Mouse (Mus musculus) monocyte, adult 2 months (primary cell): ENCODE results near the gene Tbc1d25.

Source experiments
- DNase-seq, 2 experiments: peaks; one replicate each; pipeline ENCODE4 v3.0.0; 2022; ENCODE audit warnings: low spot score in 2 of 2, low read depth in 1 of 2

The Tbc1d25 gene

GRCm38 (mm10) chrX:8175504-8176385, at the start of gene Tbc1d25:
Tbc1d25 (minus strand) TSS chrX:8176181.
- DNase-seq = peak; percentile 38 to 64

- DNase-seq = no peak
Measured at GRCm38 (mm10) chrX:8223473-8223872, 47.5 kb upstream of the Tbc1d25 start.

- no peak for DNase-seq
Measured at GRCm38 (mm10) chrX:8222678-8223421, 46.9 kb upstream of the Tbc1d25 start.

GRCm38 (mm10) chrX:8222296-8222677, 46.3 kb upstream of the Tbc1d25 start:
- no peak for DNase-seq

- DNase-seq = no peak
Measured at GRCm38 (mm10) chrX:8219651-8220050, 43.7 kb upstream of the Tbc1d25 start.

GRCm38 (mm10) chrX:8218114-8218513, 42.1 kb upstream of the Tbc1d25 start:
- DNase-seq = no peak

- no peak for DNase-seq
Measured at GRCm38 (mm10) chrX:8217383-8217782, 41.4 kb upstream of the Tbc1d25 start.

GRCm38 (mm10) chrX:8211490-8212207, 35.7 kb upstream of the Tbc1d25 start:
- DNase-seq = no peak

GRCm38 (mm10) chrX:8209720-8210119, 33.7 kb upstream of the Tbc1d25 start:
- DNase-seq = no peak

GRCm38 (mm10) chrX:8207224-8207623, 31.2 kb upstream of the Tbc1d25 start:
- DNase-seq = no peak

GRCm38 (mm10) chrX:8206694-8207197, 30.8 kb upstream of the Tbc1d25 start:
- DNase-seq = no peak

GRCm38 (mm10) chrX:8206015-8206693, 30.2 kb upstream of the Tbc1d25 start, which contains the start of gene Porcn:
Porcn (minus strand) TSS chrX:8206525.
- no peak for DNase-seq

- DNase-seq = no peak
Measured at GRCm38 (mm10) chrX:8205551-8205950, 29.6 kb upstream of the Tbc1d25 start.

- no peak for DNase-seq
Measured at GRCm38 (mm10) chrX:8205088-8205487, 29.1 kb upstream of the Tbc1d25 start.

GRCm38 (mm10) chrX:8204076-8204475, 28.1 kb upstream of the Tbc1d25 start:
- DNase-seq = no peak

GRCm38 (mm10) chrX:8203105-8203504, 27.1 kb upstream of the Tbc1d25 start:
- DNase-seq = no peak

GRCm38 (mm10) chrX:8193419-8193723, 17.4 kb upstream of the Tbc1d25 start, which contains the start of gene Ebp:
Ebp (minus strand) TSS chrX:8193512.
- DNase-seq = no peak

GRCm38 (mm10) chrX:8192640-8193418, 16.8 kb upstream of the Tbc1d25 start:
- DNase-seq = peak; percentile 49 to 53

- DNase-seq = no peak
Measured at GRCm38 (mm10) chrX:8192126-8192639, 16.2 kb upstream of the Tbc1d25 start.
